Mouse (Mus musculus) kidney, adult 2 months (tissue): Measurements from ENCODE around the gene Clstn1. TPM values are rescaled to one million over a fixed set of nuclear protein-coding genes. Genes with fewer than 3 reads are reported as not detected.

ENCODE experiments used
- DNase-seq: peaks from one replicate; pipeline ENCODE4 v3.0.0; 2021
- H3K27ac ChIP-seq: fragments of 200-500 bp; 2 replicates; pipeline ENCODE4 v1.5.1; 2012; ENCODE audit warnings: low read depth, low read length, control low read depth, inconsistent platforms; ENCODE audit not compliant: insufficient read depth
- H3K27me3 ChIP-seq: fragments of 200-500 bp; replicated peaks from 2 replicates; pipeline ENCODE4 v1.6.1; 2012; ENCODE audit warnings: mild to moderate bottlenecking, moderate library complexity, low read length, inconsistent platforms; ENCODE audit not compliant: control insufficient read depth, insufficient read depth
- H3K36me3 ChIP-seq: fragments of 200-500 bp; 2 replicates; pipeline ENCODE4 v1.6.1; 2012; ENCODE audit warnings: mild to moderate bottlenecking, moderate library complexity, low read length, inconsistent platforms; ENCODE audit not compliant: control insufficient read depth, insufficient read depth
- H3K4me1 ChIP-seq: fragments of 200-500 bp; 2 replicates; pipeline ENCODE4 v1.6.1; 2011; ENCODE audit warnings: low read length; ENCODE audit not compliant: control insufficient read depth, insufficient read depth
- H3K4me3 ChIP-seq: fragments of 200-500 bp; 2 replicates; pipeline ENCODE4 v1.5.1; 2011; ENCODE audit warnings: mild to moderate bottlenecking, low read depth, low read length, control low read depth; ENCODE audit not compliant: insufficient read depth
- CTCF ChIP-seq: fragments of 200-500 bp; conservative IDR thresholded peaks from 2 replicates; pipeline ENCODE4 v1.5.1; 2011; ENCODE audit warnings: low read depth, mild to moderate bottlenecking, control low read depth, low read length, moderate library complexity, mixed read lengths; ENCODE audit not compliant: insufficient read depth, insufficient read length
- POLR2A ChIP-seq: fragments of 200-500 bp; IDR thresholded peaks from one replicate; pipeline ENCODE4 v1.6.1; 2011; ENCODE audit warnings: low read depth, low read length, control low read depth
- WGBS: fragments of 180-500 bp; shearing (Covaris S2); methylation state at CpG from one replicate; pipeline ENCODE4 v1.1.7; 2018; 5-methylcytosine and 5-hydroxymethylcytosine counted together
- polyA plus RNA-seq: library from polyadenylated mRNA; depleted of rRNA; stranded (reverse); fragments of >200 nt; gene quantifications from 2 replicates; pipeline ENCODE4 v1.2.3, GENCODE M21; 2012

The Clstn1 gene
- polyA plus RNA-seq, 1 experiment: 44.9 TPM

GRCm38 (mm10) chr4:149602236-149602635 lies 16.0 kb downstream of the Clstn1 start:
- H3K27ac ChIP-seq: no peak overlapping the region
- H3K27me3 ChIP-seq: no peaks in the 10 kb centered on the region
- TF ChIP-seq CTCF: no peak
- no peak for TF ChIP-seq POLR2A
- no peak overlapping the region for H3K4me3 ChIP-seq
- WGBS: 53% methylated on average over 7 of the region's 7 CpGs
- H3K4me1 ChIP-seq: no peaks in the 10 kb centered on the region; the same call in 1 of the 2 replicates
- no peaks in the 10 kb centered on the region for H3K36me3 ChIP-seq
- DNase-seq: no peak

- 71% methylated on average over 1 of the region's 1 CpGs for WGBS
- Histone ChIP-seq H3K4me3 (no peak overlapping the region), H3K27me3 (no peaks in the 10 kb centered on the region), H3K4me1 (no peaks in the 10 kb centered on the region), H3K27ac (no peak overlapping the region), H3K36me3 (no peaks in the 10 kb centered on the region)
- no peak for DNase-seq
- no peak for TF ChIP-seq POLR2A
- TF ChIP-seq CTCF: no peak
These were observed 17.6 kb downstream of the Clstn1 start for GRCm38 (mm10) chr4:149603860-149604259.

GRCm38 (mm10) chr4:149604518-149604917 lies 18.2 kb downstream of the Clstn1 start:
- no peak for DNase-seq
- no peaks in the 10 kb centered on the region for H3K27me3 ChIP-seq
- H3K4me1 ChIP-seq: no peaks in the 10 kb centered on the region
- no peaks in the 10 kb centered on the region for H3K36me3 ChIP-seq
- WGBS: 90% methylated on average over 3 of the region's 3 CpGs
- H3K4me3 ChIP-seq: no peak overlapping the region
- H3K27ac ChIP-seq: no peak overlapping the region
- TF ChIP-seq CTCF (0 out of 2 replicates have a peak, but pooled peaks have one; percentile 21), POLR2A (no peak)

- no peaks in the 10 kb centered on the region for H3K4me1 ChIP-seq
- H3K36me3 ChIP-seq: no peaks in the 10 kb centered on the region
- no peak for DNase-seq
- TF ChIP-seq CTCF (no peak), POLR2A (no peak)
- no peak overlapping the region for H3K27ac ChIP-seq
- no peak overlapping the region for H3K4me3 ChIP-seq
- H3K27me3 ChIP-seq: no peaks in the 10 kb centered on the region
- WGBS: 89% methylated on average over 18 of the region's 18 CpGs
These were observed 19.8 kb downstream of the Clstn1 start for GRCm38 (mm10) chr4:149606056-149606455.

GRCm38 (mm10) chr4:149606766-149607358 lies 20.6 kb downstream of the Clstn1 start:
- no peak overlapping the region for H3K27ac ChIP-seq
- DNase-seq: no peak
- H3K4me1 ChIP-seq: no peaks in the 10 kb centered on the region

GRCm38 (mm10) chr4:149607591-149608308 lies 21.5 kb downstream of the Clstn1 start:
- H3K4me1 ChIP-seq: no peaks in the 10 kb centered on the region
- TF ChIP-seq CTCF (no peak), POLR2A (no peak)
- 59% methylated on average over 20 of the region's 20 CpGs for WGBS
- no peak overlapping the region for H3K27ac ChIP-seq
- H3K27me3 ChIP-seq: no peaks in the 10 kb centered on the region
- no peak for DNase-seq
- no peak overlapping the region for H3K4me3 ChIP-seq
- H3K36me3 ChIP-seq: no peaks in the 10 kb centered on the region

More at GRCm38 (mm10) chr4:149606766-149607358, 20.6 kb downstream of the Clstn1 start:
- Histone ChIP-seq H3K36me3 (no peaks in the 10 kb centered on the region), H3K4me3 (no peak overlapping the region), H3K27me3 (no peaks in the 10 kb centered on the region)
- WGBS: 65% methylated on average over 15 of the region's 15 CpGs
- TF ChIP-seq CTCF: no peak
- no peak for TF ChIP-seq POLR2A

GRCm38 (mm10) chr4:149608309-149608638 lies 22.0 kb downstream of the Clstn1 start:
- Histone ChIP-seq H3K27ac (no peak overlapping the region), H3K36me3 (no peaks in the 10 kb centered on the region), H3K27me3 (no peaks in the 10 kb centered on the region), H3K4me3 (no peak overlapping the region), H3K4me1 (no peaks in the 10 kb centered on the region)
- TF ChIP-seq CTCF: no peak
- 87% methylated on average over 6 of the region's 6 CpGs for WGBS
- no peak for DNase-seq
